In the genomic region with DNA sequence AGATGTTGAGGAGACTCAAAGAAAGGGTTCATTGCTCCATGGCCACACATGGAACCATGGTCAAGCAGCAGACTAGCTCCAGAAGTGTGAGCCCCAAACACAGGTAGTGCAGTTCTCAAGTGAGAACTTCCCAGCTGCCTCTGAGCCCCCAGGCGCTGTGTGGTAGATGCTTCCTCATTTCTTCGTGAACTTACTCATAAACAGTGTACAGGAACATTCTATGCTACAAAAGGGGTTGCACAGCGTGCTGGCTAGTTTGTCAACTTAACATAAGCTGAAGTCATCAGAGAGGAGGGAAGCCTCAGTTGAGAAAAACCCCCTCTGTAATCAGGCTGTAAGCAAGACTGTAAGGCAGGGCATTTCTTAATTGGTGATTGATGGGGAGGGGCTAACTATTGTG, we compare ENCODE assay signal across 16 mouse cellular contexts.
"Had no signal": no experiment of that assay in that cellular context is flagged by ENCODE, and none has a peak within 500 bp of the region (broad histone marks: within the 10 kb centered on the region; RNA-seq: fewer than 3 reads in every experiment).

No protein-coding gene starts in this region.

- H3K9ac ChIP-seq: limb, embryonic 12.5 days; limb, embryonic 15.5 days; liver, embryonic 14.5 days; liver, postnatal 0 days; midbrain, embryonic 12.5 days; midbrain, embryonic 15.5 days had no signal

- DNase-seq: kidney, adult 18-20 months; kidney, adult 9 months; kidney, postnatal 14 days; kidney, postnatal 4 days; left cerebral cortex, postnatal 4 days; liver, postnatal 0 days; thymus, adult 18-20 months; thymus, postnatal 36 days had no signal

- ATAC-seq: liver, postnatal 0 days; lung, postnatal 0 days; midbrain, embryonic 15.5 days had no signal

- H3K36me3 ChIP-seq: limb, embryonic 12.5 days; limb, embryonic 15.5 days; midbrain, embryonic 12.5 days; midbrain, embryonic 15.5 days had no signal

- H3K9me3 ChIP-seq: limb, embryonic 12.5 days; limb, embryonic 15.5 days; midbrain, embryonic 12.5 days; midbrain, embryonic 15.5 days had no signal

- H3K27me3 ChIP-seq: limb, embryonic 12.5 days; limb, embryonic 15.5 days; midbrain, embryonic 12.5 days; midbrain, embryonic 15.5 days had no signal

- H3K4me1 ChIP-seq: midbrain, embryonic 12.5 days; midbrain, embryonic 15.5 days had no signal

- H3K27ac ChIP-seq: limb, embryonic 12.5 days; limb, embryonic 15.5 days; liver, embryonic 14.5 days; midbrain, embryonic 12.5 days; midbrain, embryonic 15.5 days had no signal

- H3K4me3 ChIP-seq: limb, embryonic 12.5 days; limb, embryonic 15.5 days; midbrain, embryonic 12.5 days; midbrain, embryonic 15.5 days; myocyte had no signal

- H3K4me2 ChIP-seq: limb, embryonic 12.5 days; limb, embryonic 15.5 days; liver, embryonic 11.5 days; midbrain, embryonic 12.5 days; midbrain, embryonic 15.5 days had no signal
